Mouse (Mus musculus): ENCODE measurements around the gene Ankrd22. TPM values are rescaled to one million over a fixed set of nuclear protein-coding genes. Genes with fewer than 3 reads are reported as not detected.
A peak's percentile ranks its signal among the peaks of the same experiment; 100 is the strongest.

The Ankrd22 gene
- total RNA-seq (2014; rRNA removed), result 0.28 TPM in 1 of 2 replicates, not detected in the other
- polyA plus RNA-seq (2012; rRNA removed), result not detected in 2 replicates

DNA sequence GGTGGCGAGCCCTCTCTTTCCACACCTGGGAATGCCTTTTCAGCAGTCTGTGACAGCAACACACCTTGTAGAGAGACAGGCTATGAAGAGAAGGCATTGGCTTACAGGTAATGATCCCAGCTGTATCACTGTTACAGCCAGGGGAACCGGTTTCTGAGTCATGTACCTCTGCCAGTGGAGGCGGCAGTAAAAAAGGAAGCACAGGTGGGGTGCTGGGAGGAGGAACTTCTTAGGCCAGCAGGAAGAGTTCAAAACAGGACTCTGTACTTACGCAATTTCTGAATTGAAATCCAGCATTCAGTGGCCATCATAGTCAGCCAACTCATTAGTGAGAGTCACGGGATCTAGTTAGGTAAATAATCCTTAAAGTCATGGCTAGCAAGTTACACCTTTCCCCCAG, at the start of gene Ankrd22:
Gene Ankrd22, minus strand, starts transcription at position 163 of the 400 bp plus-strand sequence.
- Histone ChIP-seq H3K4me3 (ENCODE audit: insufficient read depth, low read depth, low read length) (no peak within 1 kb of the TSS), H3K27me3 (ENCODE audit: control insufficient read depth, insufficient read depth, low read length) (no peaks in the 10 kb centered on the region; the same call in 1 of the 2 replicates), H3K4me1 (ENCODE audit: control insufficient read depth, insufficient read depth, low read length) (peaks cover 4% of the 10 kb centered on the region; the same call in 1 of the 2 replicates), H3K36me3 (ENCODE audit: control insufficient read depth, insufficient read depth, low read length) (no peaks in the 10 kb centered on the region), H3K79me2 (ENCODE audit: control insufficient read depth, insufficient read depth, low read length) (no peaks in the 10 kb centered on the region), H3K27ac (replicated peaks; ENCODE audit: insufficient read depth, low read depth, low read length) (no peak within 1 kb of the TSS), H3K9ac (ENCODE audit: low read depth, low read length) (no peak within 1 kb of the TSS)
- DNase-seq (ENCODE audit: extremely low read depth, low read depth, low spot score), result peak; percentile 82
- TF ChIP-seq CTCF (IDR thresholded peaks at IDR 0.05; ENCODE audit: low read depth, low read length) (no peak), POLR2A (IDR thresholded peaks at IDR 0.05; ENCODE audit: extremely low read depth, insufficient read depth, low read length) (no peak)
- WGBS, result 34% methylated on average over 5 of the region's 5 CpGs

GRCm38 (mm10) chr19:34214136-34214535, 48.3 kb upstream of the Ankrd22 start:
- H3K27ac ChIP-seq (replicated peaks; ENCODE audit: insufficient read depth, low read depth, low read length), result no peak overlapping the region
- DNase-seq (ENCODE audit: extremely low read depth, low read depth, low spot score), result peak; percentile 29
- H3K4me3 ChIP-seq (ENCODE audit: insufficient read depth, low read depth, low read length), result no peak overlapping the region
- no peaks in the 10 kb centered on the region for H3K79me2 ChIP-seq (ENCODE audit: control insufficient read depth, insufficient read depth, low read length)
- TF ChIP-seq CTCF (IDR thresholded peaks at IDR 0.05; ENCODE audit: low read depth, low read length), result no peak
- no peak overlapping the region for H3K9ac ChIP-seq (ENCODE audit: low read depth, low read length)
- H3K27me3 ChIP-seq (ENCODE audit: control insufficient read depth, insufficient read depth, low read length), result peaks cover 19% of the 10 kb centered on the region
- H3K4me1 ChIP-seq (ENCODE audit: control insufficient read depth, insufficient read depth, low read length), result peaks cover 9% of the 10 kb centered on the region
- WGBS, result 34% methylated on average over 4 of the region's 4 CpGs
- H3K36me3 ChIP-seq (ENCODE audit: control insufficient read depth, insufficient read depth, low read length), result no peaks in the 10 kb centered on the region

DNA sequence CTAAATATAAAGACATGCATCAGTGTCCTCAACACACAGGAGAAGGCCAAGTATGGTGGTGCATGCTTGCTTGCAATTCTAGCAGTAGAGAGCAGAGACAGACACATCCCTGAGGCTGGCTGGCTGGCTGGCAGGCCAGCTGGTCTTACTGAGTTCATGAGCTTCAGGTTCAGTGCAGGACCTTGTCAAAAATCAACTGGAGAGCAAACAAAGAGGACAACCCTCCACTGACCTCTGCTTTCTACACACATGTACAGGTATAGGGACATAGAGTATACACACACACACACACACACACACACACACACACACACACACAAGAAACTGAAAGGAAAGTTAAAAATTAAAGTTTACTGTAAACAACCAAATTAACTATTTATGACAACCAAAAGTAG, 47.4 kb upstream of the Ankrd22 start:
- Histone ChIP-seq H3K9ac (ENCODE audit: low read depth, low read length) (no peak overlapping the region), H3K4me1 (ENCODE audit: control insufficient read depth, insufficient read depth, low read length) (peaks cover 9% of the 10 kb centered on the region), H3K27ac (replicated peaks; ENCODE audit: insufficient read depth, low read depth, low read length) (no peak overlapping the region), H3K79me2 (ENCODE audit: control insufficient read depth, insufficient read depth, low read length) (no peaks in the 10 kb centered on the region), H3K36me3 (ENCODE audit: control insufficient read depth, insufficient read depth, low read length) (no peaks in the 10 kb centered on the region), H3K27me3 (ENCODE audit: control insufficient read depth, insufficient read depth, low read length) (peaks cover 19% of the 10 kb centered on the region), H3K4me3 (ENCODE audit: insufficient read depth, low read depth, low read length) (no peak overlapping the region)
- DNase-seq (ENCODE audit: extremely low read depth, low read depth, low spot score), result peak; percentile 68
- TF ChIP-seq POLR2A (IDR thresholded peaks at IDR 0.05; ENCODE audit: extremely low read depth, insufficient read depth, low read length) (no peak), CTCF (IDR thresholded peaks at IDR 0.05; ENCODE audit: low read depth, low read length) (no peak)

DNA sequence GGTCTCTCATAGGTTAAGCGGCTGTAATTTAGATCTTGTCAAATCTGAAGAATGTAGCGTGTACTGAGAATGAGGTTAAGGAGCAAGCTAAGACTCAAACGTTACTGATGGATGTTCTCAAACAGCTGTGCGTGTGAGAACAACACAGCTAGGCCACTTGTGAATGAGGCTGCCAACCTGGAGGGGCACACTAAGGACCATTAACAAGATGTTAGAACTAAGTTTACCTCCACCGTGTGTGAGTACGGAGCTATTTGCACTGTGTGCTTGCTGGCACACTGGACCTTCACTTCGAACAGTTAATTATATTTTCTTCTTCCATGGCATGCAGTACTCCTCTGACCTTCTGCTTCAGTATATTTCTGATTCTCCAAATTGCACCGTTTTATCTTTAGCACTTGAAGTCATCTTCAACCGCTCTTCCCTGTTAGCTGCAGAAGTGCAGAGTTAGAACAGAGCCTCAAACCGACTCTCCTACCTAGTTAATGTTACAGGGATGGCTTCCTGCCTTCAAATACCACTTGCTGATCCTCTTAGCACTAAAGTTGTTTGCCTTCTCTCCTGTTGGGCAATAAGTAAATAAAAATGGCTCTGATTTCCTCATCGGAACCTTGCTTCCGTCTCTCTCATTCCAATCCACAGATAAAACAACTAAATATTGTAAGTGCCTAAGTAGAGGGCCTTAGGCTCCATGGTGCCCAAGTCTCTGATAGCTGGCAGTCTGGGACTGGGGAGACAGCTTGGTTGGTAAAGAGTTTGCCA, 46.8 kb upstream of the Ankrd22 start:
- Histone ChIP-seq H3K9ac (ENCODE audit: low read depth, low read length) (no peak overlapping the region), H3K27ac (replicated peaks; ENCODE audit: insufficient read depth, low read depth, low read length) (no peak overlapping the region), H3K4me1 (ENCODE audit: control insufficient read depth, insufficient read depth, low read length) (peaks cover 9% of the 10 kb centered on the region), H3K79me2 (ENCODE audit: control insufficient read depth, insufficient read depth, low read length) (no peaks in the 10 kb centered on the region), H3K36me3 (ENCODE audit: control insufficient read depth, insufficient read depth, low read length) (no peaks in the 10 kb centered on the region), H3K4me3 (ENCODE audit: insufficient read depth, low read depth, low read length) (no peak overlapping the region), H3K27me3 (ENCODE audit: control insufficient read depth, insufficient read depth, low read length) (peaks cover 16% of the 10 kb centered on the region)
- TF ChIP-seq POLR2A (IDR thresholded peaks at IDR 0.05; ENCODE audit: extremely low read depth, insufficient read depth, low read length), result no peak
- 36% methylated on average over 12 of the region's 12 CpGs for WGBS
- peak; percentile 90 for DNase-seq (ENCODE audit: extremely low read depth, low read depth, low spot score)

- Histone ChIP-seq H3K4me1 (ENCODE audit: control insufficient read depth, insufficient read depth, low read length) (peaks cover 9% of the 10 kb centered on the region), H3K27me3 (ENCODE audit: control insufficient read depth, insufficient read depth, low read length) (peaks cover 13% of the 10 kb centered on the region), H3K9ac (ENCODE audit: low read depth, low read length) (no peak overlapping the region), H3K4me3 (ENCODE audit: insufficient read depth, low read depth, low read length) (no peak overlapping the region), H3K27ac (replicated peaks; ENCODE audit: insufficient read depth, low read depth, low read length) (no peak overlapping the region), H3K36me3 (ENCODE audit: control insufficient read depth, insufficient read depth, low read length) (no peaks in the 10 kb centered on the region), H3K79me2 (ENCODE audit: control insufficient read depth, insufficient read depth, low read length) (no peaks in the 10 kb centered on the region; the same call in 1 of the 2 replicates)
- DNase-seq (ENCODE audit: extremely low read depth, low read depth, low spot score), result no peak
- TF ChIP-seq CTCF (IDR thresholded peaks at IDR 0.05; ENCODE audit: low read depth, low read length) (no peak), POLR2A (IDR thresholded peaks at IDR 0.05; ENCODE audit: extremely low read depth, insufficient read depth, low read length) (no peak)
- 64% methylated on average over 2 of the region's 2 CpGs for WGBS
Measured at GRCm38 (mm10) chr19:34210841-34211240, 45.0 kb upstream of the Ankrd22 start.

- no peak for TF ChIP-seq CTCF (IDR thresholded peaks at IDR 0.05; ENCODE audit: low read depth, low read length)
- no peak for TF ChIP-seq POLR2A (IDR thresholded peaks at IDR 0.05; ENCODE audit: extremely low read depth, insufficient read depth, low read length)
- Histone ChIP-seq H3K36me3 (ENCODE audit: control insufficient read depth, insufficient read depth, low read length) (no peaks in the 10 kb centered on the region), H3K4me1 (ENCODE audit: control insufficient read depth, insufficient read depth, low read length) (peaks cover 9% of the 10 kb centered on the region), H3K27me3 (ENCODE audit: control insufficient read depth, insufficient read depth, low read length) (peaks cover 13% of the 10 kb centered on the region), H3K4me3 (ENCODE audit: insufficient read depth, low read depth, low read length) (no peak overlapping the region), H3K9ac (ENCODE audit: low read depth, low read length) (no peak overlapping the region), H3K79me2 (ENCODE audit: control insufficient read depth, insufficient read depth, low read length) (no peaks in the 10 kb centered on the region; the same call in 1 of the 2 replicates), H3K27ac (replicated peaks; ENCODE audit: insufficient read depth, low read depth, low read length) (no peak overlapping the region)
- 91% methylated on average over 8 of the region's 8 CpGs for WGBS
- DNase-seq (ENCODE audit: extremely low read depth, low read depth, low spot score), result no peak
Measured at GRCm38 (mm10) chr19:34209930-34210581, 44.2 kb upstream of the Ankrd22 start.
